Mouse (Mus musculus) midbrain, embryonic 10.5 days (tissue): ENCODE measurements around the gene Fam184b. TPM values are rescaled to one million over a fixed set of nuclear protein-coding genes. Genes with fewer than 3 reads are reported as not detected.

Experiments used
- DNase-seq: peaks from one replicate; pipeline ENCODE4 v3.0.0-alpha.2; 2017; ENCODE audit warnings: low spot score
- H3K27ac ChIP-seq: fragments of 300-500 bp; sonication (generic); replicated peaks from 2 replicates; pipeline ENCODE4 v1.5.1; 2016; ENCODE audit warnings: mild to moderate bottlenecking
- H3K27me3 ChIP-seq: fragments of 300-500 bp; sonication (generic); 2 replicates; pipeline ENCODE4 v1.6.1; 2016; ENCODE audit warnings: low read depth, mild to moderate bottlenecking; ENCODE audit not compliant: poor library complexity, severe bottlenecking
- H3K36me3 ChIP-seq: fragments of 300-500 bp; sonication (generic); 2 replicates; pipeline ENCODE4 v1.6.1; 2016; ENCODE audit warnings: mild to moderate bottlenecking, moderate library complexity
- H3K4me1 ChIP-seq: fragments of 300-500 bp; sonication (generic); 2 replicates; pipeline ENCODE4 v1.6.1; 2016
- H3K4me3 ChIP-seq: fragments of 300-500 bp; sonication (generic); 2 replicates; pipeline ENCODE4 v1.5.1; 2016; ENCODE audit warnings: mild to moderate bottlenecking, moderate library complexity
- H3K9me3 ChIP-seq: fragments of 300-500 bp; sonication (generic); replicated peaks from 2 replicates; pipeline ENCODE4 v1.6.1; 2016; ENCODE audit warnings: mild to moderate bottlenecking
- WGBS: fragments of 180-500 bp; shearing (Covaris S2); methylation state at CpG from one replicate; pipeline ENCODE4 v1.1.7; 2016; 5-methylcytosine and 5-hydroxymethylcytosine counted together
- polyA plus RNA-seq: library from polyadenylated mRNA; unstranded; fragments of >200 nt; fragmentation: Nextera tagmentation; extraction: Ambion mirVana; gene quantifications from 2 replicates; pipeline ENCODE4 v1.2.1, GENCODE M21; 2016

Gene Fam184b
- polyA plus RNA-seq, 1 experiment from 2014 or later: 0.73 TPM

DNA sequence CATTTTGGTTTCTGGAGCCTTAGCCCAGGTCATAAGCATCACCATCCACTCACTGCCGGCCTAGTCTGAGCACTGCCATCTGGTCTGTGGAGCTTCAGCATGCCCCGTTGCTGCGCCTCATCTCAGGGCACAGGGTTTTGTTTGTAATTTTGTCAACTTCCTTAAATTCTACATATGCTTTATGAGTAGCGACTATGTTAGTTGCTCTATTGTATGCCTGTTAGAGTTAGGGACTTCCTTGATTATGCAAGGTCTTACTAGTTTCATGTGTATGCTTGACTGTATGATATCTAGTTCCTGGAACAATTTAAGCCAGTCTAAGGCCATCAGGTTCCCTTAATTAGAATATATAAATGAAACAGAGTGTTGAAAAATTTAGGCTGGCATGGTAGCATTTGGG, 113.1 kb downstream of the Fam184b start:
- H3K27ac ChIP-seq: no peak overlapping the region
- H3K27me3 ChIP-seq: no peaks in the 10 kb centered on the region
- H3K4me3 ChIP-seq: no peak overlapping the region
- no peaks in the 10 kb centered on the region for H3K9me3 ChIP-seq
- peaks cover 79% of the 10 kb centered on the region for H3K36me3 ChIP-seq
- WGBS: 95% methylated on average over 4 of the region's 4 CpGs
- H3K4me1 ChIP-seq: peaks cover 7% of the 10 kb centered on the region
- no peak for DNase-seq

DNA sequence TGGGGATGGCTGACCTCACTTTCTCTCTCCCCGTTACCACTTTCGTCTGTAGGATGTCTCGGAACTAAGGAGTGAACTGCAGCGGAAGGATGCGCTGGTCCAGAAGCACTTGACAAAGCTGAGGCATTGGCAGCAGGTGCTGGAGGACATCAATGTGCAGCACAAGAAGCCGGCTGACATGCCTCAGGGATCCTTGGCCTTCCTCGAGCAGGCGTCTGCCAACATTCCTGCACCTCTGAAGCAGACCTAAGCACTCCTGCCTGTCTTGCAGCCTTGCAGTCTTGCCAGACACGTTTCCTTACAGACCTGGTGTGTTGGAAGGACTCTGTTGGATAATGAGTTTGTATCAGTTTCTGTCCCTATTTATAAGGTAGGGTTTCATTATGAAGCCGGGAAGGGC, 114.3 kb downstream of the Fam184b start:
- H3K27ac ChIP-seq: no peak overlapping the region
- no peak for DNase-seq
- peaks cover 14% of the 10 kb centered on the region for H3K4me1 ChIP-seq
- H3K36me3 ChIP-seq: peaks cover 69% of the 10 kb centered on the region
- WGBS: 93% methylated on average over 10 of the region's 10 CpGs
- H3K4me3 ChIP-seq: no peak overlapping the region
- H3K9me3 ChIP-seq: no peaks in the 10 kb centered on the region
- H3K27me3 ChIP-seq: no peaks in the 10 kb centered on the region

DNA sequence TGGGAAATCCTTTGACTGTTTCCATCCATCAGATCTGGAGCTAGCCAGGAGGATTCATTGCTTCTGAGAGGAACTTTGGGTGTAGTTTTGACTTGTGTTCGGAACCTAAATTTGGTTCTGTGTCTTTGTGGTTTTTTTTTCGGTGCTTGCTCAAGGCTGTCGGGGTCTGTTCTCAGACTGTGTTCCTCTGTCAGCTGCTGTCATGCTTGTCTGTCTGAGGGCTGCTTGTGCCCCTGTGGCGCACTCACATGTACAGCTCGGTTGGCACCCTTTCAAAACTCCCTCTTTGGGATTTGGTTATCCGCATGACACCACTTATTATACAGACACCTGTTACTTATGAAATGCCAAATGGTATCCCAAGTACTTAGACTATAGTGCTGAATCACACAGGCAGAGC, 117.8 kb downstream of the Fam184b start:
- DNase-seq: no peak
- H3K4me1 ChIP-seq: peaks cover 18% of the 10 kb centered on the region
- peak overlapping the region; percentile 96 for H3K4me3 ChIP-seq
- peaks cover 39% of the 10 kb centered on the region for H3K36me3 ChIP-seq
- H3K27me3 ChIP-seq: no peaks in the 10 kb centered on the region
- 93% methylated on average over 6 of the region's 6 CpGs for WGBS
- no peak overlapping the region for H3K27ac ChIP-seq
- no peaks in the 10 kb centered on the region for H3K9me3 ChIP-seq

DNA sequence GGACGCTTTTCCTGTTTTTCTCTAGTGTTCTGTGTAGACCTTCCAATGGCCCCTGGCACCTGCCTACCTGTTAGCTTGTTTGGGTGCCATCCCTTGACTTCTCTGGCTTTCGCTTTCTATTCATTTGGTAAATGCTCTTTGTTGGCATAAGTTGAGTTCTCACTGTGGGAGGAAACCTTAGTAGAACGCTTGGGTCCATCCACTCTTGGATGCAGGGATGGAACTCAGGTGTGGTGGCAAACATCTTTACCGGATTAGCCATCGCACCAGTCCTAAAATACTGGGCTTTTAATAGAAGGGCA, 118.7 kb downstream of the Fam184b start:
- Histone ChIP-seq H3K27me3 (no peaks in the 10 kb centered on the region), H3K4me3 (peak overlapping the region; percentile 96), H3K27ac (peak overlapping the region; percentile 93), H3K9me3 (no peaks in the 10 kb centered on the region), H3K36me3 (peaks cover 35% of the 10 kb centered on the region), H3K4me1 (peaks cover 18% of the 10 kb centered on the region)
- DNase-seq: no peak
- 5% methylated on average over 5 of the region's 5 CpGs for WGBS

DNA sequence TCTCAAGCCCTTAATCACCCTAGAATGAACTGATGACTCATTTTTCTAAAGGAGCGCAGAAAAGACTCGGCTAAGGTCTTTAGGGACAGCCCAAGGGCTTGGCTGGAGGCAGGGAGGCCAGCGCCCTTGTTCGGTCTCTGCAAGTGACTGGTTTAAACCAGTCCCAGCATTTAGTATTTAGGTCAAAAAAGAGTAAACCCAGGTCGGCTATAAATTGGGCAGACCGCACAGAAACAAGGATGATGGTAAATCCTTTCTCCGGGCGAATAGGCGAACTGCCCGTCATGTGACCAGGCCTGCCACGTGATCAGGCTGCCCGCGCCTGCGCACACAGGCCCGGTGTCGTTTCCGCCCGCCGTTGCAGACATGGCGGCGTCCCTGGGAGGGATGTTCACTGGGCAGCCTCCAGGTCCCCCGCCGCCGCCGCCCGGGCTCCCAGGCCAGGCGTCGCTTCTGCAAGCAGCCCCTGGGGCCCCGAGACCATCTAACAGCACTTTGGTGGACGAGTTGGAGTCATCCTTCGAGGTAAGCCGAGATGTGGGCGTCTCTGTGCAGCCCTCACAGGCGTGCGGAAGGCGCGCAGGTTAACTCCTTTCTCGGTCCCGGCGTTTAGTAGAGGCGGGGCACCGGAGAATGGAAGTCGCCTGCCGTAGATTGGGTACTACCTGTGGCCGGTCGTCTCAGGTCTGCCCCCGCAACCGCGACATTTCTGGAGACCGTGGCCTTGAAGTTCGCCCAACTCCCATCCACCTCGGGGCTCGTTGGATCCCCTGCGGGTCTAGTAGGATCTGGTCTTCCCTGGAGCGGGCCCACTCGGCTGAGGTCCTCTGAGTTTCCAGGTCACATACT, 119.2 kb downstream of the Fam184b start, which contains the start of gene Med28:
Gene Med28 (plus strand): TSS at position 270 of the 849 bp plus-strand sequence.
- 2% methylated on average over 56 of the region's 56 CpGs for WGBS
- H3K4me3 ChIP-seq: peak within 1 kb of the TSS; percentile 96
- H3K36me3 ChIP-seq: peaks cover 31% of the 10 kb centered on the region
- peak within 1 kb of the TSS; percentile 93 for H3K27ac ChIP-seq
- no peaks in the 10 kb centered on the region for H3K9me3 ChIP-seq
- DNase-seq: peak; percentile 95
- peaks cover 18% of the 10 kb centered on the region for H3K4me1 ChIP-seq
- no peaks in the 10 kb centered on the region for H3K27me3 ChIP-seq

DNA sequence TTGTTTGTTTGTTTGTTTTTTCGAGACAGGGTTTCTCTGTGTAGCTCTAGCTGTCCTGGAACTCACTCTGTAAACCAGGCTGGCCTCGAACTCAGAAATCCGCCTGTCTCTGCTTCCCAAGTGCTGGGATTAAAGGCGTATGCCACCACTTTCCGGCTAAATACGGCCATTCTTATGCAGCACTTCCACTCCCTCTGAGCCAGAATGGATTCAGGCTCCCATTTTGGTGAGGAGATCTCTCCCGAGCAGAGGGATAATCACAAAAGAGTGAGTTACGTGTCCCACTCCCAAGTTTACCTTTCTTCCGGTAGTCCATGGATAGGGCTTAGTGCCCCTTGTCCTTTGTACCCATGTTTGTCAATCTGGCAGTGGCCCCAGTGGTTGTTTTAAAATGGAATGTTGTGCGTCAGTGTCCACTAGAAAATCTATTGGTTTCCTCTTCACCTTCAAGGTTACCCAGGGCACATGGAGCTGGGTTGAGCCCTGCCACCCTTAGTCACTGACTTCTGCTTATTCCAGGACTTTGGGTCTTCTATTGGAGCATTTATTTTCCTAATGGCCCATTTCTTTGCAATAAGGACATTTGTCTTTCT, 124.2 kb downstream of the Fam184b start:
- H3K27me3 ChIP-seq: no peaks in the 10 kb centered on the region
- WGBS: 92% methylated on average over 10 of the region's 10 CpGs
- DNase-seq: no peak
- H3K27ac ChIP-seq: no peak overlapping the region
- H3K36me3 ChIP-seq: peaks cover 53% of the 10 kb centered on the region
- no peaks in the 10 kb centered on the region for H3K9me3 ChIP-seq
- H3K4me3 ChIP-seq: no peak overlapping the region
- peaks cover 4% of the 10 kb centered on the region; the same call in 1 of the 2 replicates for H3K4me1 ChIP-seq

DNA sequence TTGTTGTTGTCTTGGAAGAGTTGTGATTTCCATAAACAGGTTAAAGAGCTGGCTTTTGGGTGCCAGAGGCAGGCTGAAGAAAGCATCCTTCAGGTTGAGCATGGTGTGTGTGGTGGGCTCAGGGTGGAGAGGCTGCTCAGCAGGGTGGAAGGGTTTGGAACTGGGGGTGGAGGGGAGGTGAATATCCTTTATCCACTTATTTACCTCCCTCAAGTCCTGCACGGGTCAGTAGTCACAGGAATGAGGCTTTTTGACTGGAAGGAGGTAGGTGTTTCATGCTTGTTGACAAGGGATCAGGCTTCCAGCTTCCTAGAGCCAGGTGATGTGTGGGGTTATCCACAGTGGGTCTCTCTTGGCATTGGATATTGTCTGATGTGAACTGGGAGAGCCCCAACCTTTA, 124.8 kb downstream of the Fam184b start:
- no peak overlapping the region for H3K4me3 ChIP-seq
- 94% methylated on average over 1 of the region's 1 CpGs for WGBS
- DNase-seq: no peak
- H3K9me3 ChIP-seq: no peaks in the 10 kb centered on the region
- H3K27ac ChIP-seq: no peak overlapping the region
- peaks cover 2% of the 10 kb centered on the region; the same call in 1 of the 2 replicates for H3K4me1 ChIP-seq
- no peaks in the 10 kb centered on the region for H3K27me3 ChIP-seq
- peaks cover 60% of the 10 kb centered on the region for H3K36me3 ChIP-seq

DNA sequence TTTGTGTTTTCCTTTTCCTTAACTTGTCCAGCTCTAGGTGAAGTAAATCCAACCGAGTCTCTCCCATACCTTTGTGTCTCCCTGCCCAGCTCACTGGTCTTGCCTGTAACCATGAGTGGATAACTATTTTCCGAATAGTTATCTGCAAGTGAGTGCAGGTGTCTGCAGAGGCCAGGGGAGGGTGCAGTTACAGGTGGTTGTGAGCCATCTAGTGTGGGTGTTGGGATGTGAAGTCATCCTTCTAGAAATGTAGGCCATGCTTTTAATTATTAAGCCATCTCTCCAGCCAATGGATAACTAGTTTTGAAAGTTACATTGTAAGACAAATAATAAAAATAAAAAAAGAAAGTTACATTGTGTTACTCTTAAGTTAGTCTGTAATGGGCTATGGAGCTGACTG, 125.9 kb downstream of the Fam184b start:
- no peak for DNase-seq
- H3K27me3 ChIP-seq: no peaks in the 10 kb centered on the region
- no peak overlapping the region for H3K4me3 ChIP-seq
- no peaks in the 10 kb centered on the region for H3K9me3 ChIP-seq
- 92% methylated on average over 2 of the region's 2 CpGs for WGBS
- peaks cover 65% of the 10 kb centered on the region for H3K36me3 ChIP-seq
- H3K27ac ChIP-seq: no peak overlapping the region
- no peaks in the 10 kb centered on the region for H3K4me1 ChIP-seq

DNA sequence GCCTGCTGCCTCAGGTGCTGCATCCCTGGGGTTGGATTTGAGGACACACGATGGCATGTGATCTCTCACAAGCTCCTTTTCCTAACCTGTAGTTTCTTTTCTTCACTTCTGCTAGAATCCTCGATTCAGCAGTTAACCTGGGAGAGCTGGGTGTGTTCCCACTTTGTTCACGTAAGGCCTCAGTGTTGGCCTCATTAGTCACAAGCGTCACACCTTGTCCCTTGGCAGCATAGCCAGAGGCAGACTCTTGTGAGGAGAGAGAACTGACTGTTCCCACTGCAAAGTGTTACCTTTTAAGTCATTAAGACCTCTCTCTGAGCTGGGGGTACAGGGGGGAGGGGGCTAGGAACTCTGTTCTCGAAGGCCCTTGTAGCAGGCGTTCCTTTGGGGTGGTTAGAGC, 126.5 kb downstream of the Fam184b start:
- no peaks in the 10 kb centered on the region for H3K4me1 ChIP-seq
- H3K36me3 ChIP-seq: peaks cover 68% of the 10 kb centered on the region
- no peak overlapping the region for H3K27ac ChIP-seq
- no peak for DNase-seq
- no peak overlapping the region for H3K4me3 ChIP-seq
- no peaks in the 10 kb centered on the region for H3K9me3 ChIP-seq
- WGBS: 94% methylated on average over 6 of the region's 6 CpGs
- H3K27me3 ChIP-seq: no peaks in the 10 kb centered on the region

DNA sequence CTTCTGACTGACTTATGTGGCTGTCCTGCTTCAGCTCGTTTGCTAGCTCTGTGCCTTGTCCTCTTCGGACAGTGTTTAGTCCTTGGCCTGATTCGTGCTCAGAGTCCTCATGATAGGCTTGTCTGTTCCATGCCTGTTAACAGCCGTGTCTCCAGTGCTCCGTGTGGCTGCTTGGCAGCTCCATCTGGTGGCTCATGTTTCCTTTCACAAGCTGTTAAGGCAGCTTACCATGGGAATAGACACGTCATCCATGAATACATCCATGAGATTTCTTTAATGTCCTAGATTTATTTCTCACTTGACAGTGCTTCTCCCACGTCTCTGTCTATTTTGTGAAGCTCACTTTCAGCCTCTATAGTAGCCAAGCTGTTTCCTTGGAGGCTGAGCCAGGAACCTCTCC, 129.3 kb downstream of the Fam184b start:
- Histone ChIP-seq H3K4me3 (no peak overlapping the region), H3K9me3 (no peaks in the 10 kb centered on the region), H3K4me1 (no peaks in the 10 kb centered on the region), H3K36me3 (peaks cover 89% of the 10 kb centered on the region), H3K27ac (no peak overlapping the region), H3K27me3 (no peaks in the 10 kb centered on the region)
- no peak for DNase-seq
- WGBS: 89% methylated on average over 7 of the region's 7 CpGs

DNA sequence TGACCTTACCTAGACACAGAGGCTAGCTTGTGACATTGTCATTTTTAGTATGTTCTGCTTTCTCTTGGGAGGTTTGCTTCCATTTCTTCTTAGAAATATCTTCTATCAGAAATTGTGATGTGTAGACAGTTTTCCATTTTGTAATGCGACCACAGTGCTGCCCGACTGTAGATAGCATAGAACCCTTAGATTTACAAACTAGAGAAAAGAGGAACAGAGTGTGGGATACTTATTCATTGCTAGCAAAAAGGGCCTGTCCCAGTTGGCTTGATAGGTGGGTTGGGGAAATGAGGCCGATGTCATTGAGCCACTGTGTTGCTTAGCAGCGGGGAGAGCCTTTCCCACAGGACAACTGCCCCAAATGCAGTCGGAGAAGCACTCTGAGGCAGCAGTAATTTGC, 141.8 kb downstream of the Fam184b start:
- Histone ChIP-seq H3K9me3 (no peaks in the 10 kb centered on the region), H3K4me3 (no peak overlapping the region), H3K36me3 (peaks cover 73% of the 10 kb centered on the region), H3K4me1 (peaks cover 20% of the 10 kb centered on the region), H3K27ac (no peak overlapping the region), H3K27me3 (no peaks in the 10 kb centered on the region)
- no peak for DNase-seq
- 90% methylated on average over 5 of the region's 5 CpGs for WGBS

DNA sequence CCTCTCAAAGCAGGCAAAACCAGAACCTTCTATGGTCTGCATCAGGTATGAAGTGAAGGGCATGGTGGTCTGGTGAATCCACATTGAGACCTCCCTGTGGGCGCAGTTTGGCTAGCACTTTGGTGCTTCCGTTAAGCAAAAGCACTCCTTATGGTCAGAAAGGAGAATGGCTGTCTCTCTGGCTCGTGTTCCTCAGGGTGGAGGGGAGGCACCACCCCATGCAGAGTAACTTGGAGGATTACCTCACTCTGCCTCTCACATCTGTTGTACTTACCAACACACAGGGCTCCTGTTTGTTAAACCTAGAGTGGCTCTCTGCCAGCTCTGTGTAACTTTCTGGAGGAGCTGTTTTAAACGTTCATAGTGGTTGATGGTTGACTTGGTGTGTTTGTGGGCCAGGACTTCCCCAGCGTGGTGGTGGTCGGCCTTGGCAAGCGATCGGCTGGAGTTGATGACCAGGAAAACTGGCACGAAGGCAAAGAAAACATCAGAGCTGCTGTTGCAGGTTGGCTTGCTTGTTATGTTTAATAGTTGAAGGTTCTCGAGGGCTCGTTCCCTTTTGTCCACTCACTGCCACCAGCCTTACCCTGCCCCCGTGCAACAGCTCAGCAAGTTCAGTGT, 142.4 kb downstream of the Fam184b start:
- Histone ChIP-seq H3K36me3 (peaks cover 68% of the 10 kb centered on the region), H3K27ac (no peak overlapping the region), H3K27me3 (no peaks in the 10 kb centered on the region), H3K4me1 (peaks cover 20% of the 10 kb centered on the region), H3K9me3 (no peaks in the 10 kb centered on the region), H3K4me3 (no peak overlapping the region)
- DNase-seq: no peak
- WGBS: 92% methylated on average over 12 of the region's 12 CpGs

DNA sequence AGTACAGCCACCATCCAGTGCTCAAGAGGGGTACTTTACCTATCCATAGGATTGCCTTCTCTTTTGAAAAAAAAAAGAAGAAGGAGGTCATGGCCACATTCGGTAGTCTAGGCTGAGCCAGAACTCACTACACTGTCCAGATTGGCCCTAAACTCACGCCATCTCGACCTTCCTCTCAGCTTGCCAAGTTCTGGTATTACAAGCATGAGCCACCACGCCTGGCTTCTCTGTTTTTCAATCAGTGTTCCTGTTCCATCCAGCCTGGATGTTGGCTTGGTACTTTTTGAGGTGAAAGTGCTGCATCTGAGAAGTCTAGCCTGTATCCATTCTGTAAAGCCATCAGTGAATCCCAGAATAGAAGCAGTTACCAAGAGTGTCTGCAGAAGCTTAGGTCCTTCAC, 142.9 kb downstream of the Fam184b start:
- Histone ChIP-seq H3K27me3 (no peaks in the 10 kb centered on the region), H3K4me3 (no peak overlapping the region), H3K4me1 (peaks cover 22% of the 10 kb centered on the region), H3K27ac (no peak overlapping the region), H3K36me3 (peaks cover 62% of the 10 kb centered on the region), H3K9me3 (no peaks in the 10 kb centered on the region)
- no peak for DNase-seq
- WGBS: 92% methylated on average over 4 of the region's 4 CpGs
